Mouse (Mus musculus) midbrain, embryonic 16.5 days (tissue): ENCODE data around the gene Cetn3. TPM values are rescaled to one million over a fixed set of nuclear protein-coding genes. Genes with fewer than 3 reads are reported as not detected.

ENCODE experiments used
- ATAC-seq: fragments of 200-750 bp; cut with Nextera tagmentation; 2 replicates; pipeline ENCODE4 v1.8.0; 2017; ENCODE audit warnings: moderate TSS enrichment
- H3K27ac ChIP-seq: fragments of 300-500 bp; sonication (generic); 2 replicates; pipeline ENCODE4 v1.5.1; 2014; ENCODE audit warnings: mild to moderate bottlenecking, low read length, mixed read lengths
- H3K27me3 ChIP-seq: fragments of 300-500 bp; sonication (generic); 2 replicates; pipeline ENCODE4 v1.6.1; 2014; ENCODE audit warnings: low read depth, low read length, mixed read lengths; ENCODE audit not compliant: control insufficient read depth, insufficient read depth
- H3K36me3 ChIP-seq: fragments of 300-500 bp; sonication (generic); 2 replicates; pipeline ENCODE4 v1.6.1; 2014; ENCODE audit warnings: mild to moderate bottlenecking, low read length, moderate library complexity, mixed read lengths; ENCODE audit not compliant: control insufficient read depth, insufficient read depth
- H3K4me1 ChIP-seq: fragments of 300-500 bp; sonication (generic); 2 replicates; pipeline ENCODE4 v1.6.1; 2014; ENCODE audit warnings: mild to moderate bottlenecking, low read length, mixed read lengths; ENCODE audit not compliant: control insufficient read depth, insufficient read depth
- H3K4me2 ChIP-seq: fragments of 300-500 bp; sonication (generic); 2 replicates; pipeline ENCODE4 v1.6.1; 2014; ENCODE audit warnings: mild to moderate bottlenecking, low read length, mixed read lengths
- H3K4me3 ChIP-seq: fragments of 300-500 bp; sonication (generic); 2 replicates; pipeline ENCODE4 v1.5.1; 2014; ENCODE audit warnings: low read depth, mild to moderate bottlenecking, low read length, moderate library complexity, mixed read lengths
- H3K9ac ChIP-seq: fragments of 300-500 bp; sonication (generic); 2 replicates; pipeline ENCODE4 v1.6.1; 2014; ENCODE audit warnings: low read depth, low read length, mixed read lengths
- H3K9me3 ChIP-seq: fragments of 300-500 bp; sonication (generic); replicated peaks from 2 replicates; pipeline ENCODE4 v1.6.1; 2014; ENCODE audit warnings: mild to moderate bottlenecking, low read length, mixed read lengths; ENCODE audit not compliant: control insufficient read depth, poor library complexity, severe bottlenecking
- WGBS: fragments of 180-500 bp; shearing (Covaris S2); extraction: QIAGEN DNeasy Blood & Tissue Kit; methylation state at CpG from one replicate; pipeline ENCODE4 v1.1.7; 2014; 5-methylcytosine and 5-hydroxymethylcytosine counted together
- polyA plus RNA-seq: library from polyadenylated mRNA; unstranded; fragments of >200 nt; fragmentation: Nextera tagmentation; extraction: Ambion mirVana; gene quantifications from 2 replicates; pipeline ENCODE4 v1.2.1, GENCODE M21; 2015

The Cetn3 gene
- polyA plus RNA-seq, 1 experiment from 2014 or later = 218 TPM

GRCm38 (mm10) chr13:81838016-81838415, 55.1 kb downstream of the Cetn3 start:
- H3K4me3 ChIP-seq = no peak overlapping the region
- H3K36me3 ChIP-seq = no peaks in the 10 kb centered on the region
- WGBS = 79% methylated on average over 5 of the region's 5 CpGs
- ATAC-seq = no peak
- no peak overlapping the region for H3K9ac ChIP-seq
- no peaks in the 10 kb centered on the region for H3K4me1 ChIP-seq
- no peak overlapping the region for H3K27ac ChIP-seq
- no peak overlapping the region for H3K4me2 ChIP-seq
- H3K27me3 ChIP-seq = no peaks in the 10 kb centered on the region
- H3K9me3 ChIP-seq = no peaks in the 10 kb centered on the region

GRCm38 (mm10) chr13:81838948-81839347, 56.1 kb downstream of the Cetn3 start:
- no peak overlapping the region for H3K4me2 ChIP-seq
- no peak overlapping the region for H3K27ac ChIP-seq
- no peak overlapping the region for H3K4me3 ChIP-seq
- no peak overlapping the region for H3K9ac ChIP-seq
- H3K4me1 ChIP-seq = no peaks in the 10 kb centered on the region
- no peaks in the 10 kb centered on the region for H3K36me3 ChIP-seq
- H3K27me3 ChIP-seq = no peaks in the 10 kb centered on the region
- ATAC-seq = no peak
- H3K9me3 ChIP-seq = no peaks in the 10 kb centered on the region

GRCm38 (mm10) chr13:81840246-81840645, 57.4 kb downstream of the Cetn3 start:
- no peaks in the 10 kb centered on the region for H3K27me3 ChIP-seq
- no peak overlapping the region for H3K4me2 ChIP-seq
- H3K4me3 ChIP-seq = no peak overlapping the region
- H3K9me3 ChIP-seq = no peaks in the 10 kb centered on the region
- ATAC-seq = no peak
- H3K27ac ChIP-seq = no peak overlapping the region
- H3K4me1 ChIP-seq = no peaks in the 10 kb centered on the region
- no peaks in the 10 kb centered on the region for H3K36me3 ChIP-seq
- 64% methylated on average over 5 of the region's 5 CpGs for WGBS
- no peak overlapping the region for H3K9ac ChIP-seq

GRCm38 (mm10) chr13:81840646-81841045, 57.8 kb downstream of the Cetn3 start:
- Histone ChIP-seq H3K27me3 (no peaks in the 10 kb centered on the region), H3K27ac (no peak overlapping the region), H3K4me1 (no peaks in the 10 kb centered on the region), H3K9me3 (no peaks in the 10 kb centered on the region), H3K4me3 (no peak overlapping the region), H3K9ac (no peak overlapping the region), H3K36me3 (no peaks in the 10 kb centered on the region), H3K4me2 (no peak overlapping the region)
- no peak for ATAC-seq
- 72% methylated on average over 5 of the region's 5 CpGs for WGBS

GRCm38 (mm10) chr13:81842278-81842677, 59.4 kb downstream of the Cetn3 start:
- Histone ChIP-seq H3K9ac (no peak overlapping the region), H3K27me3 (no peaks in the 10 kb centered on the region), H3K4me2 (no peak overlapping the region), H3K9me3 (no peaks in the 10 kb centered on the region), H3K4me3 (no peak overlapping the region), H3K27ac (no peak overlapping the region), H3K4me1 (no peaks in the 10 kb centered on the region), H3K36me3 (no peaks in the 10 kb centered on the region)
- no peak for ATAC-seq
- 77% methylated on average over 6 of the region's 6 CpGs for WGBS

Other genes with a start within 250 kb of the Cetn3 start
- gene Adgrv1, start 149.9 kb upstream of the Cetn3 start, polyA plus RNA-seq = 6.6 and 13.0 TPM in 2 replicates
- 16.0 and 20.1 TPM in 2 replicates for gene Lysmd3, start 125.4 kb upstream of the Cetn3 start, polyA plus RNA-seq
- gene Polr3g, start 72.1 kb upstream of the Cetn3 start, polyA plus RNA-seq = 3.3 and 3.8 TPM in 2 replicates
- 41.3 and 55.4 TPM in 2 replicates for gene Mblac2, start 71.7 kb upstream of the Cetn3 start, polyA plus RNA-seq